Mouse (Mus musculus) bone marrow macrophage, adult 2 months (primary cell): Measurements from ENCODE around the gene Usp10.

ENCODE experiments used
- CTCF ChIP-seq: IDR thresholded peaks from 2 replicates; pipeline ENCODE4 v1.5.1; 2012; ENCODE audit warnings: low read depth, mild to moderate bottlenecking, low read length, moderate library complexity
- POLR2A ChIP-seq: IDR thresholded peaks from 2 replicates; pipeline ENCODE4 v1.6.1; 2012; ENCODE audit warnings: mild to moderate bottlenecking, low read depth, low read length, borderline replicate concordance

DNA sequence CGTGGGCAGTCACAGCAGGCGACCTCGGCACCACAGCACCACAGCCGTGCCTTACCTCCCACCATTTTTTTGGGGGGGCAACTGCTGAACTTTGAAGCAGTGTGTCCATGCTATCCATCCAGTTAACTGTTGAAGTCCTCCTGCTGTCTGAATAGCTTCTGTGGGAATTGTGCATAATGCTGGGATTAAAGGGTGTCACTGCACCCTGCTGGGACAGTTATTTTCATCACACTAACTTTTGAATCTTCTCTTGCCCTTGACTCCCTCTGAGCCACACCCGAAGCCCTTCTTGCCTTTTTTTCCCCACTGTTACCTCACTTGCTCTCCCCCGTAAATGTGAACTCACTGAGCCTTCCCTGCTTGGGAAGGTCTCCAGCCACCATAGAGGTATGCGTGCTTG, 28.3 kb downstream of the Usp10 start:
- TF ChIP-seq POLR2A (no peak), CTCF (no peak)
